Mouse (Mus musculus): ENCODE measurements around the gene Ipcef1. TPM values are rescaled to one million over a fixed set of nuclear protein-coding genes. Genes with fewer than 3 reads are reported as not detected.
A peak's percentile ranks its signal among the peaks of the same experiment; 100 is the strongest.

Ipcef1 gene
- total RNA-seq (2021), result 10 to 100 TPM; 80.3 to 86.4 TPM
- long read RNA-seq, experiment 1, full-length matches to known transcripts, result 2 of 26 reads
- long read RNA-seq, experiment 1, partial matches to known transcripts, result 1 of 26 reads
- long read RNA-seq, experiment 1, other reads (novel, unspliced or antisense), result 23 of 26 reads
- long read RNA-seq, experiment 2, full-length matches to known transcripts, result 2 of 22 reads
- long read RNA-seq, experiment 2, partial matches to known transcripts, result 1 of 22 reads
- long read RNA-seq, experiment 2, other reads (novel, unspliced or antisense), result 19 of 22 reads

DNA sequence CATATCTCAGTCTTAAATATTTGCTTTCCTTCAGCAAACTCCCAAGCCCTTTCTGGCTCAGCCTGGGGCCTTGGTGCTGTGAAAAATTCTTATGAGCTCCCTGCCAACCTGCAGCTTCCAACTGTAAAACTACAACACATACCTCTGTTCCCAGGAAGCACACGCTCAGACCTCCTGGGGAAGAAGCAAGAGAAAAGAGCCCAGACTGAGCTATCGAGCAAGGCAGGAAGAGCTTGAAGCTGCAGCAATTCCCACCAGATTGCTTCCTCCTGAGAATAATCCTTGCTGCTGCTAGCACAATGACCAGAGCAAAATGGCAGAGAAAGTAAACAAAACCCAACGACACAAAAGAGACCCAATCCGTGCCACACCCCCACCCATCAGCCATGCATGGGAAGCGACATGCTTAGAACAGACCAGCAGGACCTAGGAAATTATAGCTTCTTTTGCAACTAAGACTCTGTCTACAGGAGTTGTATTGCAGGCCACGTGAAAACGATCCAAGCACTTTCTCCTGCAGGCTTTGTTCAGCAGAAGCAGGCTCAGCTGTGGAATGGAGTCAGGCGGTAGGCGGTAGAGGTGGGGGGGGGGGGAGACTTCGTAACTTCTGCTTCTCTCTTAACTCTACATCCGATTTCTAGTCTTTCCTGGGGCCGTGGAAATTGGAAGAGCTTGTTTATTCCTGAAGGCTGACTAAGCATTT, at the start of gene Ipcef1:
Ipcef1 (minus strand) TSS at position 164 of the 703 bp plus-strand sequence.
- intact Hi-C loops (cut with DNase I), result no loop called here
- DNase-seq (ENCODE audit: low spot score in 2 of 2), result no peak

DNA sequence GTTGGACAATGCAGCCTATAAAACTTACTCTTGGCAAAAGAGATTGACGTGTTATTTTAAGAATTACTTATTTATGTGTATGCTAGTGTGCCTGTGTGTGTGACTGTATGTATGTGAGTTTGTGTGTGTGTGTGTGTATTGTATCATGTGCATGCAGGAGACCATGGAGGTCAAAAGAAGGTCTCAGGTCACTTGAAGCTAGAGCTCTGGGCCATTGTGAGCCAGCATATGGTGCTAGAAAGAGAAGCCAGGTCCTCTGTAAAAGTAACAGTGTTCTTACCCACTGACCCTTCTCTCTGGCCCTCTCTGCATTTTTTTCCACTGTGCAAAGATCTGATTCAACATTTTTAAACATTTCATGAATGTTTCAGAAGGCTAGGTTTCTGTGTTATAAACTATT, 25.7 kb upstream of the Ipcef1 start:
- intact Hi-C loops (cut with DNase I), result no loop called here
- no peak for DNase-seq (ENCODE audit: low spot score in 2 of 2)

DNA sequence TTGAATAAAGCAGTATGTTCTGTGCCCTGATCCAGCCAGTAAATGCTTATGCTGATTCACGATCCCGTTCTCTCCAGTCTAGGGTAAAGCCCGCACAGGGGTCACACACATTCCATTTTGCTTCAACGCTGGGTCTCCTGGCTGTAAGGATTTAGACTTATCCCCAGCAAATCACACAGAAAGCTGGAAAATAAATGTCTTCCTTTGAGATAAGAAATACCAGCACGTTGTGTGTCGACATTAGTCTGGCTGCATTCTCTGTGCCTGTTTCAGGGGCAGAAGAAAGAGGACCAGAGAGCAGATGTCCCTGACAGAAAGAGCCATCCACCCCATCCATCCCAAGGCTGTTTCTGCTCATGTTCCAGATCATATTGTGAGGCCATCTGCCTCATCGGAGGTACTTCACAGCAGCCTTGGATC, 25.1 kb upstream of the Ipcef1 start:
- DNase-seq (ENCODE audit: low spot score in 2 of 2), result no peak
- intact Hi-C loops (cut with DNase I), result no loop called here

DNA sequence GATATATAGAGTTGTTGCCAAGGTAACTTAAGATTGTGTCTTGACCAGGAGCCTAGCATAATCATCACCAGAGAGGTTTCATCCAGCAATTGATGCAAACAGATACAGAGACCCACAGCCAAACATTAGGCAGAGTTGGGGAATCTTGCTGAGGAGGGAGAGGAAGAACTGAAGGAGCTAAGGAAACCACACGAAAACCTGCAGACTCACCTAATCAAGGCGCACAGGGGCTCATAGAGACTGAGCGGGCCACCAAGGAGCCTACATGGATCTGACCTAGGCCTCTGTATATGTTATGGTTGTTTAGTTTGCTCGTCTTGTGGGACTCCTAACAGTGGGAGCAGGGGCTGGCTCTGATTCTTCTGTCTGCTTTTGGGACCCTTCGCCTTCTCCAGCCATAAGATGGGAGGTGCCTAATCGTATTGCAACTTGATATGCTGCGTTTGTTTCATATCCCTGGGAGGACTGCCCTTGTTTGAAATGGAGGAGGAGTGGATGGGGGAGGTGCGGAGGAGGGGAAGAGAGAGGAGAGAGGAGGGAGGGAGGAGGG, 24.5 kb upstream of the Ipcef1 start:
- intact Hi-C loops (cut with DNase I), result loop anchor here (1.0 kb wide), 1 partner anchor 190 kb away; no protein-coding TSS in a partner anchor
- no peak for DNase-seq (ENCODE audit: low spot score in 2 of 2)

DNA sequence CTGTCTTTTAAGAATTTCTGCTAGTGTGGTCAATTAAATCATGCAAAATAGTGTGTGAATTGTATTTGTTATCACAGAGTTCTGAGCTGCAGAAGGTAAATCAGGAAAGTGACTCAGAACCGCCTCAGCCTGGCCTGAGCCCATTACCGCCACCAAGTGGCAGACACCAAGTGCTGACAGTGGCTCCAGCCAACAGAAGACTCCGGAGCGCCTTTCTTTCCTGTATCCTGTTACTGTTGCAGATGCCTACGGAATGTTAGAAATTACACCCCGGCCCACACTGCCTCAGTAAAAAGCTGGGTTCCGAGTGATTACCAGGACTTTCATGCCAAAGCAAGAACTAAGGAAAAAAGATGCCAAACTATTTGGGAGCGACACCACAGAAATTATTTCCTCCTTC, 23.9 kb upstream of the Ipcef1 start:
- intact Hi-C loops (cut with DNase I), result loop anchor here (1.0 kb wide), 1 partner anchor 190 kb away; no protein-coding TSS in a partner anchor
- DNase-seq (ENCODE audit: low spot score in 2 of 2), result peak; percentile 87 to 90

DNA sequence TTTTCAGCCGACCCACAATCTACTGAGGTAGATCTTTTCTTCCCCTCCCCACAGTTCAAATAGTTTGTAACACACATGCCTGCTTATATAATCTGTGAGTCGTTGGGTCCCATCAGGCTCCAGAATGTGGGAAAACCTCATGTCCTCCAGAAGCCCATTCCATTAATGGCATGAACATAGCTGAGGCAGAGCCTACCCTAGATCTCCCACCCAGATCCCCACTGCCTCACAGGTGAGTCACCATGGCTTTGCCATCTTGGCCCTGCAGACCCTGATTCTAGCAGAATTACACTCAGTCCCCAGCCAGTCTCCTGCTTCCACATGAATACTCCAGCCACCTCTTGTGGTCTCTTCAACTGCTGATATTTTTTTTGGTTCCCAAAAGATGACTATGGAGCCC, 23.4 kb upstream of the Ipcef1 start:
- DNase-seq (ENCODE audit: low spot score in 2 of 2), result no peak
- intact Hi-C loops (cut with DNase I), result loop anchor here (1.0 kb wide), 1 partner anchor 189 kb away; no protein-coding TSS in a partner anchor

DNA sequence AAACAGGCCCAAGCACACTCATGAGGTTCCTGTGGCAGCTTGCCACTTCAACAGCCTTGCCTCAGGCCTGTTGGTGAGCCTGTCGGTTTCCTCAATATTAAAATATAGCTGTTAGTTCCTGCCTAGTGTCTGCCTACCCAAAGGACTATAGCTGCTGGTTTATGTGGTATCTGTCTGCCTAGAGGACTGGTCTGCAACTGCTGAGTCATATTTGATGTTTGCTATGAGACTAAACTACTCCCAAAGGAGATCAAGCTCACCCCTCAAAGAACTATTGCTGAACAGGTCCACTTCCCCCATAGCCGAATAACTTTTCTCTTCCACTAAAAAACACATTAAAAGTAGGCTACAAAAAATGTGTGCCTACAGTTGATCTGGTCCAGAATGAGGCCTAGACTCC, 22.0 kb upstream of the Ipcef1 start:
- no peak for DNase-seq (ENCODE audit: low spot score in 2 of 2)
- intact Hi-C loops (cut with DNase I), result no loop called here

DNA sequence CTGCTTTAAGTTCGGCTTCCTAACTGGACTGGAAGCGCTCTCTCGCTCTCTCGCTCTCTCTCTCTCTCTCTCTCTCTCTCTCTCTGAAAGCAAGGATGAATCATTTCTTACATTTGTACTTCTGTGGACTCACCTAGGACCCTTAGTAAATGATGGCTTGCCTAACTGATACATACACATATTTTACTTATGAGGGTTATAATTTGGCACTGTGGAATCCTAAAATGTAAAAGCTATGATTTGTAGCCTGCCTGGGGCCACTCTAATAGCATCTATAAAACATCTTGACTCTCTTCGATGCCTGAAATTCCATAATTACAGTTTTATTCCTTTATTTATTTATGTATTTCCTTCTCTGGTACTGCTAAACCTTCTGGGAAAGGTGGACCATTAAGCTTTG, 18.6 kb upstream of the Ipcef1 start:
- intact Hi-C loops (cut with DNase I), result no loop called here
- no peak for DNase-seq (ENCODE audit: low spot score in 2 of 2)

DNA sequence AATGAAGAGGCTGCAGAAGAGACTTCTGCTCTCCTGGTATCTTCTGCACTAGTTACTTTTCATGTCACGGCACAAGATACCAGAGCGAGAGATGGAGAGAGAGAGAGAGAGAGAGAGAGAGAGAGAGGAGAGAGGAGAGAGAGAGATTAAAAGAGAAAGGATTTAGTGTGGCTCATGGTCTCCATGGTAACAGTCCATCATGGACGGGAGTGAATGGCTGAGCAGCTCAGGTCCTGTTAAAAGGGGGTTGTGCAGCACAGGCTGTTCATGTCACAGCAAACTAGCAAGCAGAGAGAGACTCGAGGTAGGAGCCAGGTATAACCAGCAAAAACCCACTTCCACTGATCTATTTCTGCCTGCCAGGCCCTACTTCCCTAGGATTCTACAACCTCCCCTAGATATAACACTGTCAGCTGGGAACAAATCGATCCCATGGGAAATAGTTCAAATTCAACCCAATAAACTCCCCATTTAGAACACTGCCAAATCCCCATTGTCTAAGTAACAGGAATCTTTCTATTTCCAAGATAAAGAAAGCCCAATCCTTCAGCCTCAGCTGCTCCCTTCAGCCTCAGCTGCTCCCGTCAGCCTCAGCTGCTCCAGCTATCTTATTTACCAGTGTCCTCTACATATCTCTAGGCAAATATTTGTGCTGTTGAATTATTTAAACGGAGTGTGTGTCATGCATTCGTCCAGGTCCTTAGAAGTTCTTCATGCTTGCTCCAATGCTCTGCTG, 18.0 kb upstream of the Ipcef1 start:
- intact Hi-C loops (cut with DNase I), result no loop called here
- DNase-seq (ENCODE audit: low spot score in 2 of 2), result no peak

DNA sequence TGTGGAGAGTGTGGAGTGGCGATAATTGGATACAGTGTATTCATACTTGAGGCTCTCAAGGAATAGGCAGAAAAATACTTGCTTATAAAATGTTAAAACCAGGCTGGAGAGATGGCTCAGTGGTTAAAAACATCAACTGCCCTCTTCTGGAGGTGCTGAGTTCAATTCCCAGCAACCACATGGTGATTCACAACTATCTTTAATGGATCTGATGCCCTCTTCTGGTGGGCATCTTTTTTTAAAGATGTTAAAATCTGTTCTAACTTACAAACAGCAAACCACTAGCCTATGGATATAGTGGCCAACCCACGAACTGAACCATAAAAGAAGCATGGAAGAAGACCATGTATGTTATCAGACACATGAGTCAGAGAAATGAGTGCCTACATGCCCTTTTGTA, 16.8 kb upstream of the Ipcef1 start:
- intact Hi-C loops (cut with DNase I), result no loop called here

DNA sequence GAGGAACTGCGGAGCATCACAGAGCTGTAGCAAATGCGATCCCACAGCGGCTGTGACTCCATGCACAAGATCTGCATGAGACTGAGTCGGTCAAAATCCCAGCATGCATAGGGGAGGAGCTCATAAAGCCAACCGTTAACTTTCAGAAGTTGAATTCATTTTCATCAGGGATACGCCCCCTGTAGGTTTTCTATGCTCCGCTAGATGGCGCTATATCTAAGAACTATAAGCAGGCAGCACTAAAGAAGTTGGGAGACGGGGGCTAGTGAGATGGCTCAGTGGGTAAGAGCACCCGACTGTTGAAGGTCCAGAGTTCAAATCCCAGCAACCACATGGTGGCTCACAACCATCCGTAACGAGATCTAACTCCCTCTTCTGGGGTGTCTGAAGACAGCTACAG, 16.3 kb upstream of the Ipcef1 start:
- DNase-seq (ENCODE audit: low spot score in 2 of 2), result peak in 1 of 2 experiments; percentile 40
- intact Hi-C loops (cut with DNase I), result no loop called here

More for the DNA sequence above, 16.8 kb upstream of the Ipcef1 start:
- no peak for DNase-seq (ENCODE audit: low spot score in 2 of 2)

DNA sequence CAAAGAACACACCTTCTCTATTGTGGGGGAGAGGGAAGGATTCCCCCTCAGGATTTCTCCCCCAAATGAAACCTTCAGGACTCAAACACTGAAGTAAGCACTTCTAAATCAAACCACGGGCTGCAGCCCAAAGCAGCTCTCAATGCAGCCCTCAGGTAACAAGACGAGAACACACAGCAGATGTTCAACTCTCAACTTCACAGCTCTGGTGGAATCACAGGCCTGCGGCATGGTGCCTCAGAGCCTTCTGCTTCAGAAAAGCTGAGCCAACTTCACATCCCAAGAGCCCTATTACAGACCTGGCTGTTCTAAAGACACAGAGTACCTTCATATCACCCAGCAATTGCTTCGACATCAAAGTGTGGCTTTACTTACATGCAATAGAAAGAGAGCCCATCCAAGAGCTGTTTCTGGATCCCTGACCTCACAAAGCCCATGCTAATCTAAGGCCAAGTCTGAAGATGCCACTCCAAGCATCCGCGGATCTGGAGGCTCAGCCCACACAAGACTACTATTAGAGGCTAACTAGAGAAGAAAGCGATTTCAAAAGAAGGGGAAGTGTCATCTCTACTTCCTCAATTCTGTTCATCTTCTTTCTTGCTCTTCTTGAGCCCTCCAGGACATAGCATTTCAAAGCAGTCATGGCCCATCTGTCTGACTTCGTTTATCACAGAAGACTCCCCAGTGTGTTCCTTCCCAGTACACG, 11.6 kb upstream of the Ipcef1 start:
- no peak for DNase-seq (ENCODE audit: low spot score in 2 of 2)
- intact Hi-C loops (cut with DNase I), result no loop called here

DNA sequence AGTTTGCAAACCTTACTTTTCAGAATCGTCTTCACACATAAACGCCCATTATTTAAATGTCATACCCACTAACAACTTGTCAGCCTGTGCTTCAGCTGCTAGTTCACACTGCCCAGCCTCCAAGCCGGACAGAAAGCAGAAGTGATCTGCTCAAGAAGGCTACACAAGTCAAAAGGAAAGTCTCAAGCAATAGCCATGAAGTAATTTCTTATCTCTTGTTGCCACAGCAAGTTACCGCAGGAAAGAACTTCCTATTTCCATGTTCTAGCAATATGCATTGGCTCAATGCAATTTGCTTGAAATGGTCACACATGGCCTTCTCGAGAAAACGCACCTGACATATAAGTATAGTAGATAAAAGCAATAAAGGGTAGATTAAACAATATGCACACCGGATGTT, 10.7 kb upstream of the Ipcef1 start:
- intact Hi-C loops (cut with DNase I), result no loop called here

DNA sequence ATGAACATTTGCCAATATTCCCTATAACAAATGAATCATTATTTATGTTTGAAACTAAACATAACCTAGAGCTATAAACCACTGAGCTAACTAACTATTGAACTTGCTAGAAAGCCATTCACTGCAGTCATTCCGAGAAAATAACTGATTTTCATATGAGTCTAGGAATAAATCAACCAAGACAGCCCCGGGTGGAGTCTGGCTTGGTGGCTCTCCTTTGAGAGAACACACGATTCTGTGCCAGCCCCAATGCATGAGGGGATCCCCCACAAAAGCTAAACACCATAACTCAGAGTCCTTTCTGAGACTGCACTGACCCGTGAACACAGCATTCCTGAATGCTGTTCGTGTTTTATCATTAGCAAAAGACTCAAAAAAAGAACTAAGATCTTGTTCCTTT, 8.0 kb upstream of the Ipcef1 start:
- DNase-seq (ENCODE audit: low spot score in 2 of 2), result no peak
- intact Hi-C loops (cut with DNase I), result no loop called here

More for the DNA sequence above, 10.7 kb upstream of the Ipcef1 start:
- DNase-seq (ENCODE audit: low spot score in 2 of 2), result no peak

DNA sequence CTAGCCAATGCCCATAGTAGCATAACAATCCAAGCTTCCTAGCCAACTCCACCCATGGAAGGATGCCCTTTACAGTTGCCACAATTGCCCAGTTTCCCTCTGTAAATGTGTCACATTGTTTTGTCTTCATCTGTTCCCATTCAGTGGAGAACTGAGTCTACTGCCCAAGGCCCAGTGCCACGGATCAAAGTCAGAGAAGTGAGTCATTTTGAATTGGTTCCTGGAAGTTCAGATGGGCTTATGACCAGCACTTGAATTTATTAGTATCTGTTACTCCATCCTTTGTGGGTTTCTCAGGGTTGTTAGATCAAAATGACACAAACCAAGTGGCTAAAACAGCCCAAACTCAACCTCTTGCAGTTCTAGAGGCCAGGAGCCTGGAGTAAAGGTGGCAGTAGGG, 5.3 kb upstream of the Ipcef1 start:
- intact Hi-C loops (cut with DNase I), result no loop called here

DNA sequence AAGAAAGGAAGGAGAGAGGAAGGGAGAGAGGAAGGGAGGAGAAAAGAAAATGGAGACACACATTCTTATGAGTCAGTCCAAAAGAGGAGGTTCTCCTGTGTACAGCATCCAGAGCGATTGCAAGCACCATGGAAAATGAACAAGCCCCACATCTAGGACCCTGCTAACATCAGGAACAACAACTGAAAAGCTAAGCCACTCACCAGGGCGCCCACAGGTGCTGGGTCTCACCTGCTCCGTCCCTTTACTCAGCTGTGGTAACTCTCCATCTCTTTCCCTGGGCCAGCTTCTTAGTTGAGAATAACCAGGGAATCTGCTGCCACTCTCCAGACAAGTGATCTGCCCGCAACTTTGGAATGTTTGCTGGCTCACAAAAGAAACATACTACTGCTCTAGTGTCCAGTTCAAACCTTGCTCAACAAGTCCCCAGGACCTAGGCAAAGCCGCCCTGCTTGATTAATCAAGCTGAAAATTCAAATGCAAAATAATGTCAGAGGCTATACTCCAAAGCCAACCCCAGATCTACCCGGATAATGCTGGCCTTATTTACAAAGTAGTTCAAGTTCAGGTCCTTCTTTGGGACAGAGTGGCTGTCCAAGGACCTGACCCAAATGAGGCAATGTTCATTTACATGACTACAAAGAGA, 2.4 kb upstream of the Ipcef1 start:
- no peak for DNase-seq (ENCODE audit: low spot score in 2 of 2)
- intact Hi-C loops (cut with DNase I), result no loop called here

More for the DNA sequence above, 5.3 kb upstream of the Ipcef1 start:
- no peak for DNase-seq (ENCODE audit: low spot score in 2 of 2)

DNA sequence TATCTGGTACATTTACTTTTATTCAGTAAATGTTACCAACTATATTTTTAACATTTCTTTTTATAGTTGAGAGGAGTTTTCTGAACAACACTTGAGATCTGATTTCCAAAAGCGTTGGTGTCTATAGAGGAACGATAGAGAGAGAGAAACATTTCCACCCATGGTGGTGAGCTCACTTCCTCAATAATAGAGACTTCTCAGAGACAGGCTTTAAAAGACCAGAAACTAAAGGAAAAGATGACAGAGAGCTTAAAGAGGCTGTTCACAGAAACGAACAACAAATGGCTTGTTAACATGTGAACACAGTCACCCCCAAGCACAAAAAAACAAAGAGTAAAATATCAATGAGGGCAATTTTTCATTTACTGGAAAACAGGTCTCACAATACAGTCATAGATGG, 2.4 kb downstream of the Ipcef1 start:
- no peak for DNase-seq (ENCODE audit: low spot score in 2 of 2)
- intact Hi-C loops (cut with DNase I), result no loop called here

DNA sequence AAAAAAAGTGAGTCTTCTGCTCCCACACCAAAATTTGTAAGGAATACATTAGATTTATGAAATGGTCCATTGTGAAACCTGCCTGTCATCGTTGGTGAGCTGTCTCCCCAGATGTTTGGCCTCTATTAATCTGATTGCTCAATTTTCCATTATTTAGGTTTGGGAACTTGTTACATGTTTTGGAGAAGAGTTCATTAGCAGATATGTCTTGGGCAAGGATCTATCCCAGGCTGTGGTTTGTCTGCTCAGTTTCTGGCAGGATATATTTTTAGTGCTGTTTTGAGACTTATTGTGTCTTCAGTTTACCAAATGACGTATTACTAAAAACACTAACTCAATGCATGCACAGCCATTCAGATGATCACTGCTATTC, 4.4 kb downstream of the Ipcef1 start:
- DNase-seq (ENCODE audit: low spot score in 2 of 2), result no peak
- intact Hi-C loops (cut with DNase I), result no loop called here

DNA sequence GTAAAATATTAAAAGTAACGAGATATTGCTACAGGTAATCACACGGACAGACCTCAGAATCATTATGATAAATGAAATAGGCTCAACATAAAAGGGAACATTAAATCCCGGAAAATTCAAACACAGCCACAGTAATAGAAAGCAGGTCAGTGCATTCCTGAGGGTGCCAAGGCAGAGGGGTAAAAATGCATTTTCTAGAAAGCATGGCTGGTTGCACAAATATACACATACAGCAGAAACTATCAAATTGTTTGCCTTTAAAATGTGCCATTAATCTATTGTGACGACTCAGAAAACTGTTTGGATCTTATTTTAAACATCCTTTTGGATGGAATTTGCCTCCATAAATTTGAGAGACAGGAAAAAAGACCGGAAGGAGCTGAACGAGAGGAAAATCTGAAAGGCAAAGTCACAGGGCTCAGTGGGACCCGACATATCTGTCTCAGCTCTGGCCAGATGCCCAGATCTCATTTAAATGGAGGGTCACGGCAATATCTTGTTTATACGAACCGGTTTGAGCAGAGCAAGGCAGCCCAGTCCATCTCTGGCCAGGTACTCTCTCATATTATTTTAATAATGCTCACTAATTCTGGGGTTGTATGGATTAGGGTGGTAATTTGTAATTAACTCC, 4.9 kb downstream of the Ipcef1 start:
- no peak for DNase-seq (ENCODE audit: low spot score in 2 of 2)
- intact Hi-C loops (cut with DNase I), result no loop called here

Measured in left cerebral cortex, postnatal 14 days (tissue).